ENCODE assay signal across 17 mouse cellular contexts in the genomic region with DNA sequence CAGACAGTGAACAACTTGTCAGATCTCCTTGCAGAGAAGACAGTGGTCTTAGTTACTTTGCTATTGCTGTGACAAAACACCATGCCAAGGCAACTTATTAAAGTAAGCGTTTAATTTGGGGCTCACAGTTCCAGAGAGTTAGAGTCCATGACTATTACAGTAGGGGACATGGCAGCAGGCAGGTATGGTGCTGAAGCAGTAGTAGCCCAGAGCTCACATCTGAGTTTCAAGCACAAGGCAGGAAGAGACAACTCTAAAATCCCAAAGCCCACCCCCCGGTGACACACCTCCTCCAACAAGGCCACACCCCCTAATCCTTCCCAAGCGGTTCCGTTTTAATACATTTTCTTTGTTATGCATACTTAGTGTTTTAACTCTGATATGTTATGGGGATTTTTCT. TPM values are rescaled to one million over a fixed set of nuclear protein-coding genes. Genes with fewer than 3 reads are reported as not detected.
"Had no signal": no experiment of that assay in that cellular context is flagged by ENCODE, and none has a peak within 500 bp of the region (broad histone marks: within the 10 kb centered on the region; RNA-seq: fewer than 3 reads in every experiment).

No protein-coding gene starts in this region.

- ATAC-seq: lung, postnatal 0 days; midbrain, embryonic 15.5 days had no signal

- H3K27ac ChIP-seq: lung, embryonic 15.5 days; macrophage; midbrain, embryonic 12.5 days; midbrain, embryonic 15.5 days; neural tube, embryonic 12.5 days; stomach, embryonic 15.5 days; stomach, postnatal 0 days had no signal

- H3K36me3 ChIP-seq: lung, embryonic 15.5 days; midbrain, embryonic 12.5 days; midbrain, embryonic 15.5 days; neural tube, embryonic 12.5 days; stomach, embryonic 15.5 days had no signal

- H3K9ac ChIP-seq: lung, embryonic 15.5 days; midbrain, embryonic 12.5 days; midbrain, embryonic 15.5 days; neural tube, embryonic 12.5 days; stomach, embryonic 15.5 days had no signal

- H3K4me2 ChIP-seq: lung, embryonic 15.5 days; midbrain, embryonic 12.5 days; midbrain, embryonic 15.5 days; neural tube, embryonic 12.5 days; stomach, embryonic 15.5 days had no signal

- H3K9me3 ChIP-seq: lung, embryonic 15.5 days; midbrain, embryonic 12.5 days; midbrain, embryonic 15.5 days; stomach, embryonic 15.5 days had no signal

- H3K4me3 ChIP-seq: lung, embryonic 15.5 days; megakaryocyte, embryonic 14.5 days; midbrain, embryonic 12.5 days; midbrain, embryonic 15.5 days; neural tube, embryonic 12.5 days; stomach, embryonic 15.5 days had no signal

- DNase-seq: lung, adult 2 months; lung, postnatal 14 days; lung, postnatal 36 days; right cerebral cortex, postnatal 14 days; thymus, adult 2 months; thymus, postnatal 25 days; thymus, postnatal 4 days had no signal

- H3K27me3 ChIP-seq: lung, embryonic 15.5 days; midbrain, embryonic 12.5 days; midbrain, embryonic 15.5 days; neural tube, embryonic 12.5 days; stomach, embryonic 15.5 days had no signal

- H3K4me1 ChIP-seq: lung, embryonic 15.5 days; midbrain, embryonic 12.5 days; midbrain, embryonic 15.5 days; neural tube, embryonic 12.5 days; stomach, embryonic 15.5 days had no signal

RNA-seq across cellular contexts. Expression of gene F2rl1, which starts 45.9 kb away (rescaled TPM):
- polyA plus RNA-seq: macrophage; neural tube, embryonic 14.5 days had no signal
